Mouse (Mus musculus) forebrain, embryonic 11.5 days (tissue): ENCODE data around the gene Cd55. TPM values are rescaled to one million over a fixed set of nuclear protein-coding genes. Genes with fewer than 3 reads are reported as not detected.
"Not testable (repeated sequence)": the region's sequence is repeated elsewhere in the genome, so short reads cannot be mapped to it uniquely, and the experiment has no call there.

Source experiments
- ATAC-seq: fragments of 200-750 bp; cut with Nextera tagmentation; replicated peaks from 2 replicates; pipeline ENCODE4 v1.8.0; 2017; ENCODE audit warnings: moderate TSS enrichment; ENCODE audit not compliant: low FRiP score
- DNase-seq: peaks from one replicate; pipeline ENCODE4 v3.0.0-alpha.2; 2017; ENCODE audit warnings: low spot score
- H3K27ac ChIP-seq: fragments of 300-500 bp; sonication (generic); 2 replicates; pipeline ENCODE4 v1.5.1; 2014; ENCODE audit warnings: low read depth, low read length
- H3K27me3 ChIP-seq: fragments of 300-500 bp; sonication (generic); 2 replicates; pipeline ENCODE4 v1.6.1; 2014; ENCODE audit warnings: mild to moderate bottlenecking, low read length, mixed read lengths; ENCODE audit not compliant: control insufficient read depth, insufficient read depth
- H3K36me3 ChIP-seq: fragments of 300-500 bp; sonication (generic); 2 replicates; pipeline ENCODE4 v1.6.1; 2014; ENCODE audit warnings: mild to moderate bottlenecking, low read length, moderate library complexity, mixed read lengths; ENCODE audit not compliant: control insufficient read depth, insufficient read depth
- H3K4me1 ChIP-seq: fragments of 300-500 bp; sonication (generic); replicated peaks from 2 replicates; pipeline ENCODE4 v1.6.1; 2014; ENCODE audit warnings: low read length, mixed read lengths; ENCODE audit not compliant: control insufficient read depth, insufficient read depth
- H3K4me2 ChIP-seq: fragments of 300-500 bp; sonication (generic); 2 replicates; pipeline ENCODE4 v1.6.1; 2014; ENCODE audit warnings: low read depth, mild to moderate bottlenecking, low read length, moderate library complexity, mixed read lengths; ENCODE audit not compliant: severe bottlenecking
- H3K4me3 ChIP-seq: fragments of 300-500 bp; sonication (generic); 2 replicates; pipeline ENCODE4 v1.5.1; 2014; ENCODE audit warnings: low read depth, low read length
- H3K9ac ChIP-seq: fragments of 300-500 bp; sonication (generic); 2 replicates; pipeline ENCODE4 v1.6.1; 2014; ENCODE audit warnings: low read length
- H3K9me3 ChIP-seq: fragments of 300-500 bp; sonication (generic); 2 replicates; pipeline ENCODE4 v1.6.1; 2016; ENCODE audit warnings: low read length, mixed read lengths; ENCODE audit not compliant: control insufficient read depth
- whole genome bisulfite sequencing: fragments of 180-500 bp; shearing (Covaris S2); extraction: QIAGEN DNeasy Blood & Tissue Kit; methylation state at CpG from one replicate; pipeline ENCODE4 v1.1.7; 2014; 5-methylcytosine and 5-hydroxymethylcytosine counted together
- polyA plus RNA-seq: library from polyadenylated mRNA; unstranded; fragments of >200 nt; fragmentation: Nextera tagmentation; extraction: Ambion mirVana; gene quantifications from 2 replicates; pipeline ENCODE4 v1.2.1, GENCODE M21; 2014

Gene Cd55
- polyA plus RNA-seq, 1 experiment from 2014 or later = 1.8 TPM

GRCm38 (mm10) chr1:130442930-130443329 is 19.6 kb downstream of the Cd55 start:
- not testable (repeated sequence) for H3K4me2 ChIP-seq, H3K36me3 ChIP-seq, H3K4me1 ChIP-seq, ATAC-seq, DNase-seq, H3K4me3 ChIP-seq, H3K9me3 ChIP-seq, H3K9ac ChIP-seq, H3K27ac ChIP-seq, H3K27me3 ChIP-seq
- 81% methylated on average over 1 of the region's 1 CpGs for WGBS

GRCm38 (mm10) chr1:130430920-130431319 is 31.6 kb downstream of the Cd55 start:
- no peak overlapping the region for H3K4me3 ChIP-seq
- no peaks in the 10 kb centered on the region for H3K27me3 ChIP-seq
- H3K4me1 ChIP-seq = no peaks in the 10 kb centered on the region
- no peak for DNase-seq
- H3K36me3 ChIP-seq = no peaks in the 10 kb centered on the region
- no peak overlapping the region for H3K9ac ChIP-seq
- WGBS = 78% methylated on average over 4 of the region's 4 CpGs
- H3K27ac ChIP-seq = no peak overlapping the region
- ATAC-seq = no peak
- no peaks in the 10 kb centered on the region for H3K9me3 ChIP-seq
- H3K4me2 ChIP-seq = no peak overlapping the region

- DNase-seq, H3K9ac ChIP-seq, H3K27ac ChIP-seq: not testable (repeated sequence)
These were observed 33.9 kb downstream of the Cd55 start for GRCm38 (mm10) chr1:130428667-130429066.

GRCm38 (mm10) chr1:130427175-130427853 is 35.2 kb downstream of the Cd55 start:
- not testable (repeated sequence) for H3K9me3 ChIP-seq, H3K36me3 ChIP-seq, H3K27me3 ChIP-seq, ATAC-seq, H3K9ac ChIP-seq, H3K4me1 ChIP-seq, H3K27ac ChIP-seq, H3K4me2 ChIP-seq, DNase-seq, H3K4me3 ChIP-seq
- WGBS = 79% methylated on average over 3 of the region's 3 CpGs

More at GRCm38 (mm10) chr1:130428667-130429066, 33.9 kb downstream of the Cd55 start:
- not testable (repeated sequence) for H3K27me3 ChIP-seq, H3K4me3 ChIP-seq, H3K4me1 ChIP-seq, H3K36me3 ChIP-seq, H3K9me3 ChIP-seq, ATAC-seq, H3K4me2 ChIP-seq

GRCm38 (mm10) chr1:130422664-130423111 is 39.9 kb downstream of the Cd55 start, which contains the start of gene Cd55b:
Gene Cd55b (minus strand): TSS chr1:130423009.
- Histone ChIP-seq H3K27me3 (no peaks in the 10 kb centered on the region), H3K9ac (no peak within 1 kb of the TSS), H3K27ac (no peak within 1 kb of the TSS), H3K4me1 (no peaks in the 10 kb centered on the region), H3K4me2 (no peak within 1 kb of the TSS), H3K36me3 (no peaks in the 10 kb centered on the region), H3K9me3 (no peaks in the 10 kb centered on the region), H3K4me3 (no peak within 1 kb of the TSS)
- DNase-seq = peak; percentile 49
- 64% methylated on average over 18 of the region's 18 CpGs for WGBS
- ATAC-seq = 0 out of 2 replicates have a peak, but pooled peaks have one; percentile 21

GRCm38 (mm10) chr1:130422033-130422432 is 40.5 kb downstream of the Cd55 start:
- H3K9ac ChIP-seq, H3K27me3 ChIP-seq, DNase-seq, H3K36me3 ChIP-seq, H3K4me3 ChIP-seq, H3K9me3 ChIP-seq, H3K4me1 ChIP-seq, H3K27ac ChIP-seq, H3K4me2 ChIP-seq: not testable (repeated sequence)
- no CpG with 5 or more reads among the region's 6 CpGs for WGBS
- ATAC-seq = 0 out of 2 replicates have a peak, but pooled peaks have one; percentile 7

- H3K27me3 ChIP-seq, H3K4me3 ChIP-seq, H3K4me2 ChIP-seq, DNase-seq, ATAC-seq, H3K9me3 ChIP-seq, H3K36me3 ChIP-seq, H3K4me1 ChIP-seq, H3K9ac ChIP-seq, H3K27ac ChIP-seq: not testable (repeated sequence)
These were observed 65.4 kb downstream of the Cd55 start for GRCm38 (mm10) chr1:130397109-130397508.
